Mouse (Mus musculus): ENCODE data around the gene Zbtb17.

Zbtb17 gene

DNA sequence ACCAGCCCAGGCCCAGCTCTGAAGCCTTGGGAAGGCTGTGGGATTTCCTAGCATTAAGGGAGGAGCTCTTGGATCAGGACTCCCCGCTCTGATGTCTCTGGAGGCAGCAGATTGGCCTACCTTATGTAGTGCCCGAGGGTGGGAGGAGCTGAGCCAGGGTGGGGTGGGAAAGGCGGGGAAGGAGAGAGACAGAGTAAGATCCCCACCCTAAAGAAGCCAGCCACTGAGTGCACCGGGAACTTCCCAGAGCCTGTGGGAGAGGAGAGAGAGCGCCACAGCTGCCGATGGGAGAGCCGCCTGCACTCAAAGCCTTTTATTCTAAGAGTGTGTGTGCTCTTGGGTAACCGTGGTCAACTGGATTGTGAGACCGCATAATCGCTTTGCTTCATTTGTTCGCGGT is 16.6 kb downstream of the Zbtb17 start:
- DNase-seq = no peak

GRCm38 (mm10) chr4:141461576-141461975 is 17.1 kb downstream of the Zbtb17 start:
- no peak for DNase-seq

DNA sequence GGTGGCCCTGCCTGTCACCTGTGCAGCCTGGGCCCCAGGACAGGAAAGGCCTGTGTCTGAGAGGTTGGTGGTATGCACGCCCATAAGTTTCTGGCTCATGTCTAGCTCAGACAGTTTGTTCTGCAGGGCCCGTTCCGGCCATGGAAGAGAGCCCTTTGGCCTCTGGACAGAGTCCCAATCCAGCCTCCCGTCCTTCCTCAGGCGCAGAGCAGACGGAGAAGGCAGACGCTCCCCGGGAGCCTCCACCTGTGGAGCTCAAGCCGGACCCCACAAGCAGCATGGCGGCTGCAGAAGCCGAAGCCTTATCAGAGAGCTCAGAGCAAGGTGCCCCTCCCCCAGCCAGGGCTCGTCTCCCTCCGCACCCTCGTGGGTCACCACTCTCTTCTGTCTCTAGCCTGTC is 19.0 kb downstream of the Zbtb17 start:
- DNase-seq = no peak

DNA sequence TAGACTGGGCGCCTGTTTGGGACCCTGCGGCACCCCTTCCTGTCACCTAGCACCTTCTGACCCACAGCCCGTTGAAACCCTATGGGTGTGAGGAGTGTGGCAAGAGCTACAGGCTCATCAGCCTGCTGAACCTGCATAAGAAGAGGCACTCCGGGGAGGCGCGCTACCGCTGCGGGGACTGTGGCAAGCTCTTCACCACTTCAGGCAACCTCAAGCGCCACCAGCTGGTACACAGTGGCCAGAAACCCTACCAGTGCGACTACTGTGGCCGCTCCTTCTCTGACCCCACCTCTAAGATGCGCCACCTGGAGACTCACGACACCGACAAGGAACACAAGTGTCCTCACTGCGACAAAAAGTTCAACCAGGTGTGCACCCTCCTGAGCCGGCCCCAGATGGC is 20.3 kb downstream of the Zbtb17 start:
- DNase-seq = no peak

GRCm38 (mm10) chr4:141465512-141466288 is 21.2 kb downstream of the Zbtb17 start:
- DNase-seq = no peak

- DNase-seq = no peak
Measured at GRCm38 (mm10) chr4:141466289-141466795, 21.9 kb downstream of the Zbtb17 start.

GRCm38 (mm10) chr4:141466844-141467580 is 22.6 kb downstream of the Zbtb17 start:
- DNase-seq = no peak

- DNase-seq = no peak
Measured at GRCm38 (mm10) chr4:141467581-141467927, 23.1 kb downstream of the Zbtb17 start.

DNA sequence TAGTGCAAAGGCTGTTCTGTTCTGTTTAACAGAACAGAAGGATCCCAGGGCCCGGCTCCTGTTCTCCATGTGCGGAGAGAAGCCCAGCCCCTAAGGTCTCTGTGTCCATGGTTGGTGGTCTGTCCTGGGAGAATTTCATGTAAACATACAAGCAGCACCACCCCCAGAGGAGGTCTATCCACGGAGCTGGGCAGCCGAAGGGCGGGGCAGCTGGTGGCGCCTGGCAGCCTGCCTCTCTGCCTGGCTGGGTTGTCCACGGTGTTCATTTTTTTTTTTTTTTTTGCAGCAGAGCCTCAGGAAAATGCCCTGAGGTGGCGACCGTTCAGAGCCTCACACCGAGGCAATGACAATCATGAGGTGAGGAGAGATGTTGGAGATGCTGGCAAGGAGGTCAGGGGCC is 24.1 kb downstream of the Zbtb17 start:
- DNase-seq = no peak

- DNase-seq = no peak
Measured at GRCm38 (mm10) chr4:141469343-141469742, 24.9 kb downstream of the Zbtb17 start.

- DNase-seq = no peak
Measured at GRCm38 (mm10) chr4:141471491-141471890, 27.0 kb downstream of the Zbtb17 start.

- DNase-seq = no peak
Measured at GRCm38 (mm10) chr4:141472641-141473321, 28.3 kb downstream of the Zbtb17 start.

- DNase-seq = no peak
Measured at GRCm38 (mm10) chr4:141474431-141474830, 30.0 kb downstream of the Zbtb17 start.

- DNase-seq = peak; percentile 75
Measured at GRCm38 (mm10) chr4:141477681-141478102, 33.2 kb downstream of the Zbtb17 start.

GRCm38 (mm10) chr4:141478225-141478624 is 33.8 kb downstream of the Zbtb17 start:
- DNase-seq = no peak

- no peak for DNase-seq
Measured at GRCm38 (mm10) chr4:141478794-141479193, 34.3 kb downstream of the Zbtb17 start.

- no peak for DNase-seq
Measured at GRCm38 (mm10) chr4:141479411-141479810, 35.0 kb downstream of the Zbtb17 start.

DNA sequence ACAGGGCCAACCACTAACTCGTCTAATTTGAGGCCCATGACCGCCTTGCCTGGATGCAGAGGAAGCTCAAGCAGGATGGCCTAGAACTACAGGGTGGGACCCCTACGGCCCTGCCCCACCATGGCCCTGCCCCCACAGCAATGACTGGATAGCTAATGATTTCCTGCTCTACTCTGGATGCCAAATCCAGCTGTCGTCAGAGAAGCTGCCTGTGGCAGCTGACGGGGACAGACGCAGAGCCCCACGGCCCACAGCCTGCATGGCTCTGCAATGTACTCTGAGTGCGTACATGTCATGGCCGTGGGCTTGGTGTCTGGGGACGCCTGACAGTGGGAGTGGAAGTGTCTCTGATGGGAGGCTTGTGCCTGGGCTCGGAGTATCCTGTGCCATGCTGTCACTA is 39.6 kb downstream of the Zbtb17 start:
- DNase-seq = no peak

GRCm38 (mm10) chr4:141487581-141487980 is 43.1 kb downstream of the Zbtb17 start:
- DNase-seq = no peak

GRCm38 (mm10) chr4:141488670-141489069 is 44.2 kb downstream of the Zbtb17 start:
- no peak for DNase-seq

- no peak for DNase-seq
Measured at GRCm38 (mm10) chr4:141500637-141501036, 56.2 kb downstream of the Zbtb17 start.

DNA sequence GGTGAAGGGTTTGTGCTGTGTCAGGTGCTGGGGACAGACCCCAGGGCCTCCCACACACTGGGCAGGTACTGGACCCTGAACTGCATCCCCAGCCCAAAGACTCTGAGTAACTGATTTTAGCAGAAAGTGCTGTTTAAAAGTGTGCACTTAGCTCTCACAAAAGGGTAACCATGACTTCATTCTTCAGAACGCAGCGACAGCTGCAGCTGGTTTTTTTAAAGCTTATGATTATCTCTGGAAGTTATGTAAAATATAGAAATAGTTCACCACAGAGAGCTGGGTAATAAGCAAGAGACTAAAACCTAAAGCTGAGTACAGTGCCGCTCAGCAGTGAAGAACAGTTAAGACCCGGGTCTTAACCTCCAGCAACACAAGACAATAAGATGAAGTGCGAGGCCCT is 56.6 kb downstream of the Zbtb17 start:
- DNase-seq = peak; percentile 35

GRCm38 (mm10) chr4:141502723-141503122 is 58.3 kb downstream of the Zbtb17 start:
- DNase-seq = no peak

GRCm38 (mm10) chr4:141504471-141504870 is 60.0 kb downstream of the Zbtb17 start:
- no peak for DNase-seq

All from right cerebral cortex, postnatal 25 days (tissue).